Mouse (Mus musculus) stomach, postnatal 0 days (tissue): Measurements from ENCODE around the gene Primpol. TPM values are rescaled to one million over a fixed set of nuclear protein-coding genes. Genes with fewer than 3 reads are reported as not detected.
"Not testable (repeated sequence)": the region's sequence is repeated elsewhere in the genome, so short reads cannot be mapped to it uniquely, and the experiment has no call there.

Experiments
- ATAC-seq: fragments of 200-750 bp; cut with Nextera tagmentation; 2 replicates; pipeline ENCODE4 v1.8.0; 2017; ENCODE audit not compliant: low FRiP score, low TSS enrichment
- DNase-seq: peaks from one replicate; pipeline ENCODE4 v3.0.0-alpha.2; 2016; ENCODE audit warnings: low spot score
- H3K27ac ChIP-seq: fragments of 300-500 bp; sonication (generic); replicated peaks from 2 replicates; pipeline ENCODE4 v1.5.1; 2014; ENCODE audit warnings: mild to moderate bottlenecking, control low read depth
- H3K27me3 ChIP-seq: fragments of 300-500 bp; sonication (generic); 2 replicates; pipeline ENCODE4 v1.6.1; 2014; ENCODE audit warnings: low read length; ENCODE audit not compliant: control insufficient read depth, insufficient read depth
- H3K36me3 ChIP-seq: fragments of 300-500 bp; sonication (generic); 2 replicates; pipeline ENCODE4 v1.6.1; 2014; ENCODE audit warnings: low read length, mixed read lengths; ENCODE audit not compliant: control insufficient read depth, insufficient read depth
- H3K4me1 ChIP-seq: fragments of 300-500 bp; sonication (generic); replicated peaks from 2 replicates; pipeline ENCODE4 v1.6.1; 2014; ENCODE audit warnings: antibody characterized with exemption; ENCODE audit not compliant: control insufficient read depth, insufficient read depth
- H3K4me2 ChIP-seq: fragments of 300-500 bp; sonication (generic); replicated peaks from 2 replicates; pipeline ENCODE4 v1.6.1; 2014; ENCODE audit warnings: low read depth, mild to moderate bottlenecking, control low read depth, moderate library complexity
- H3K4me3 ChIP-seq: fragments of 300-500 bp; sonication (generic); 2 replicates; pipeline ENCODE4 v1.5.1; 2014; ENCODE audit warnings: low read depth, low read length, control low read depth
- H3K9ac ChIP-seq: fragments of 300-500 bp; sonication (generic); 2 replicates; pipeline ENCODE4 v1.6.1; 2014; ENCODE audit warnings: mild to moderate bottlenecking, low read length, control low read depth, mixed read lengths
- H3K9me3 ChIP-seq: fragments of 300-500 bp; sonication (generic); 2 replicates; pipeline ENCODE4 v1.6.1; 2016; ENCODE audit warnings: low read length; ENCODE audit not compliant: control insufficient read depth
- CTCF ChIP-seq: IDR thresholded peaks from 2 replicates; pipeline ENCODE4 v1.5.1; 2016; ENCODE audit warnings: antibody characterized with exemption, low read depth, mild to moderate bottlenecking, moderate library complexity
- EP300 ChIP-seq: optimal IDR thresholded peaks from 2 replicates; pipeline ENCODE3; 2016; ENCODE audit warnings: antibody characterized with exemption
- WGBS: fragments of 180-500 bp; shearing (Covaris S2); extraction: QIAGEN DNeasy Blood & Tissue Kit; methylation state at CpG from one replicate; pipeline ENCODE4 v1.1.7; 2014; 5-methylcytosine and 5-hydroxymethylcytosine counted together
- polyA plus RNA-seq: library from polyadenylated mRNA; unstranded; fragments of >200 nt; fragmentation: Nextera tagmentation; extraction: Ambion mirVana; gene quantifications from 2 replicates; pipeline ENCODE4 v1.2.1, GENCODE M21; 2015

Gene Primpol
- polyA plus RNA-seq, 1 experiment from 2014 or later, result 4.0 TPM

DNA sequence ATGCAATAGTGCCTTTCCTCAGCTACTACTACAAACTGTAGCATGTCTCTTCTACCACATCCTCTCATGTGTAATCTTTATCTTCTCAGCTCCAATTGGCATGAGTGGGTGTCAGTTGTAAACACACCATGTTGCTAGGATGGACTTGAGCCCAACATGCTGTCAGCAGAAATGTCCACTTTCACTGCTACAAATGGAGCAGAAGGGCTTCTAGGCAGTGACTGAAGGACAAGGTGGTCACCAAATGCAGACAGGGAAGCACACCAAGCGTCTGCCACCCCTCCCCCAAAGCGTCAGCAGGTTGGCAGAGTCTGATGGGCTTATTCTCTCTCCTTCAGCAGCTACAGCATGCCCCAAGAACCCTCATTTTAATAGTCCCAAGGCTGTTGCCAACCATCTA is 23.2 kb downstream of the Primpol start:
- Histone ChIP-seq H3K27ac (no peak overlapping the region), H3K4me3 (no peak overlapping the region), H3K9me3 (no peaks in the 10 kb centered on the region), H3K4me1 (no peaks in the 10 kb centered on the region), H3K4me2 (no peak overlapping the region), H3K27me3 (no peaks in the 10 kb centered on the region), H3K36me3 (no peaks in the 10 kb centered on the region), H3K9ac (no peak overlapping the region)
- DNase-seq, result no peak
- TF ChIP-seq EP300 (no peak), CTCF (no peak)
- 88% methylated on average over 2 of the region's 2 CpGs for WGBS
- no peak for ATAC-seq

DNA sequence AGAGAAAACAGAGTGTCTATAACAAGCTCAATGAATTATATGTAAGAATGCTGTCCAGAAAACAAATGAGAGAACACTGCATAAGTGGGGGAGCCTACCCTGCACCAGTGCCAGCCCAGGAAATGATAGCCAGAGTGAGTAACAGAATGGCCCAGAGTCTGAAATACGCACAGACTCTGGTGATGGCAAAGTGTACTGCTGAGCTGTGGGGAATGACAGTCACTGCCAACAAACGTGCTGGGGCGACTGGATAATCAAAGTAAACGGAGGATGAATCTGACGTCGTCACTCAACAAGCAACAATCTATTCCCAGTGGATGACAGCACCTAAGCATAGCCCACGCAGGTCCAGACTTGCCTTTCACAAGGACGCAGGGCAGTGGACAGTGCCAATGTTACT is 23.9 kb downstream of the Primpol start:
- H3K4me3 ChIP-seq, result no peak overlapping the region
- H3K27ac ChIP-seq, result no peak overlapping the region
- H3K36me3 ChIP-seq, result no peaks in the 10 kb centered on the region
- no peaks in the 10 kb centered on the region for H3K27me3 ChIP-seq
- no peaks in the 10 kb centered on the region for H3K4me1 ChIP-seq
- H3K4me2 ChIP-seq, result no peak overlapping the region
- H3K9me3 ChIP-seq, result no peaks in the 10 kb centered on the region
- no peak overlapping the region for H3K9ac ChIP-seq
- ATAC-seq (no peak), DNase-seq (no peak)
- 72% methylated on average over 8 of the region's 8 CpGs for WGBS
- TF ChIP-seq EP300 (no peak), CTCF (no peak)

DNA sequence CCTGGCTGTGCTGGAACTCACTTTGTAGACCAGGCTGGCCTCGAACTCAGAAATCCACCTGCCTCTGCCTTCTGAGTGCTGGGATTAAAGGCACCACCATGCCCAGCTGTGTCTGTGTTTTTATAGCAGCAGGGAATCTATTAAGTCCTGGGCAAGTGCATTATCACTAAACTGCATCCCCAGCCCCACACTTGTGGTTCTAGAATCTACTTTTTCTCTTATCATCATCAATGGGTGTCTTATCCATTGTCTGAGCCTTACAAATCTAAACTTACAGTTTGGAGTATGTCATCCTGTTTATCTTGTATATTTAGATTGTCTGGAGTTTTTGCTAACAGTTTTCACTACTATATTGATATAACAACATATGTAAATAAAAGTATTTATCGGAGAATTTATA is 28.3 kb downstream of the Primpol start:
- WGBS, result 94% methylated on average over 2 of the region's 2 CpGs
- H3K4me3 ChIP-seq, result no peak overlapping the region
- no peak for ATAC-seq

DNA sequence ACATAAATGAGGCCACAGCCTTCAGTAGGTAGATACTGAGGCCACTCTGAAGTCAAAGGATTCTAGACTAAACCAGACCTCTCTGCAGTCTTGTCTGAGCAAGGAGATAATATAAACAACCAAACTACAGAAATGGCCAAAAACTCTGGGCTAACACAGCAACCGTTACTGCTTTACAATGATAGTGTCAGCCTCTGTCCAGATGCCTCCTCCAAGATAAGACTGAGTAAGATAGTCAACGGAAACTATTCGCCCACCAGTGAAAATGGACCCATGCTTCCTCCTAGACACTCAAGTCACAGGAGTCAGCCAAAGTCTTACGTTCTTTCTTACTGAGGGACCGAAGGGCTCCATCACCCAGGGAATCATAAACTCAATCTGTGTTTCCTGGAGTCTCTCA is 29.1 kb downstream of the Primpol start:
- Histone ChIP-seq H3K9me3 (no peaks in the 10 kb centered on the region), H3K4me3 (no peak overlapping the region), H3K4me1 (no peaks in the 10 kb centered on the region), H3K4me2 (no peak overlapping the region), H3K9ac (no peak overlapping the region), H3K27ac (no peak overlapping the region), H3K27me3 (no peaks in the 10 kb centered on the region), H3K36me3 (no peaks in the 10 kb centered on the region)
- DNase-seq (no peak), ATAC-seq (no peak)
- WGBS, result 84% methylated on average over 5 of the region's 5 CpGs
- TF ChIP-seq CTCF (no peak), EP300 (no peak)

More for the DNA sequence above, 28.3 kb downstream of the Primpol start:
- H3K36me3 ChIP-seq, result no peaks in the 10 kb centered on the region
- no peak overlapping the region for H3K27ac ChIP-seq
- TF ChIP-seq CTCF (no peak), EP300 (no peak)
- DNase-seq, result no peak
- no peak overlapping the region for H3K4me2 ChIP-seq
- no peaks in the 10 kb centered on the region for H3K27me3 ChIP-seq
- no peaks in the 10 kb centered on the region for H3K9me3 ChIP-seq
- no peak overlapping the region for H3K9ac ChIP-seq
- no peaks in the 10 kb centered on the region for H3K4me1 ChIP-seq

DNA sequence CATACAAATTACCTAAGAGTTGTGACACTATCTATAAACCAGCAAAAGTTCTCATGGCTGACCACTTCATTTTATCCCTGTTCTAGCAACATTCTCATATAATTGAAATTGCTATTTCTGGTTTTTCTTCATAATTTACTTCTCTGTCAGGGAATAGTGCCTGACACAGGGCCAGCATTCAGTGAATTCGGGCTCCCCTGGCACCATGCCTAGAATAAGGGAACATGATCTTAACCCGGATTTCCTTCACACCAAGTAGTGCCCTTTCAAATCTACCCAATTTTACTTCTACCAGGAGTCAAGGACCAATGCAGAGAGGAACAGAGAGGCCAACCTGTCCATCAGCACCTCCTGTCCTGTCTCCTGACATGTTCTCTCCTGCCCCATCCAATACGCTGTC is 31.4 kb downstream of the Primpol start:
- 0 out of 2 replicates have a peak, but pooled peaks cover 2% of the 10 kb centered on the region for H3K36me3 ChIP-seq
- no peaks in the 10 kb centered on the region for H3K27me3 ChIP-seq
- TF ChIP-seq EP300, result no peak
- no peak for TF ChIP-seq CTCF
- DNase-seq, result no peak
- H3K27ac ChIP-seq, result no peak overlapping the region
- H3K4me3 ChIP-seq, result no peak overlapping the region
- no peaks in the 10 kb centered on the region for H3K9me3 ChIP-seq
- 71% methylated on average over 3 of the region's 3 CpGs for WGBS
- no peak overlapping the region for H3K4me2 ChIP-seq
- ATAC-seq, result no peak
- no peak overlapping the region for H3K9ac ChIP-seq
- H3K4me1 ChIP-seq, result no peaks in the 10 kb centered on the region

DNA sequence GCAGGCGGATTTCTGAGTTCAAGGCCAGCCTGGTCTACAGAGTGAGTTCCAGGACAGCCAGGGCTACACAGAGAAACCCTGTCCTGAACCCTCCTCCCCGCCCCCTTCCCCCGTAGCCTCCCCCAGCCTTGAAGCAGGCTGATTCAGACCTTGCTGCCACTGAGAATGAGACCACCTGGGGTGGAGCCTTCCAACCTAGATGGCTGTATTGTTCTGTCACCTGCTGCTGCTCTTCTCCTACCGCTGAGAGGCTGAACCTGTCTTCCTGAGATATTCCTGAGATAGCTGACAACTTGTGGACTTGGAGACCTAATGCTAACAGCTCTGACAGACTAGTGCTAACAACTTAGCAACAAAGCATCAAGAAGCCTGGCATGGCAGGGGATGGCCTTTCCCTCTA is 32.7 kb downstream of the Primpol start:
- not testable (repeated sequence) for H3K27ac ChIP-seq, H3K27me3 ChIP-seq, H3K4me3 ChIP-seq, H3K9ac ChIP-seq, H3K9me3 ChIP-seq, H3K4me2 ChIP-seq, H3K4me1 ChIP-seq, DNase-seq, ATAC-seq, H3K36me3 ChIP-seq
- WGBS, result 65% methylated on average over 4 of the region's 4 CpGs
